Mouse (Mus musculus) intestine, embryonic 14.5 days (tissue): Measurements from ENCODE around the gene Myo5c. TPM values are rescaled to one million over a fixed set of nuclear protein-coding genes. Genes with fewer than 3 reads are reported as not detected.

Experiments
- ATAC-seq: fragments of 200-750 bp; cut with Nextera tagmentation; replicated peaks from 2 replicates; pipeline ENCODE4 v1.8.0; 2017; ENCODE audit warnings: low read depth, moderate number of reproducible peaks, moderate TSS enrichment, moderate library complexity; ENCODE audit not compliant: low FRiP score, low TSS enrichment
- DNase-seq: peaks from one replicate; pipeline ENCODE4 v3.0.0-alpha.2; 2018; ENCODE audit warnings: low spot score
- H3K27ac ChIP-seq: fragments of 300-500 bp; sonication (generic); 2 replicates; pipeline ENCODE4 v1.5.1; 2014; ENCODE audit warnings: low read depth, mild to moderate bottlenecking, control low read depth
- H3K27me3 ChIP-seq: fragments of 300-500 bp; sonication (generic); replicated peaks from 2 replicates; pipeline ENCODE4 v1.6.1; 2014; ENCODE audit warnings: low read length, control low read depth; ENCODE audit not compliant: control insufficient read depth, insufficient read depth
- H3K36me3 ChIP-seq: fragments of 300-500 bp; sonication (generic); 2 replicates; pipeline ENCODE4 v1.6.1; 2014; ENCODE audit warnings: low read length, control low read depth; ENCODE audit not compliant: control insufficient read depth, insufficient read depth
- H3K4me1 ChIP-seq: fragments of 300-500 bp; sonication (generic); replicated peaks from 2 replicates; pipeline ENCODE4 v1.6.1; 2014; ENCODE audit warnings: low read length, control low read depth, mixed read lengths; ENCODE audit not compliant: control insufficient read depth, insufficient read depth
- H3K4me2 ChIP-seq: fragments of 300-500 bp; sonication (generic); 2 replicates; pipeline ENCODE4 v1.6.1; 2014; ENCODE audit warnings: low read length
- H3K4me3 ChIP-seq: fragments of 300-500 bp; sonication (generic); 2 replicates; pipeline ENCODE4 v1.5.1; 2014; ENCODE audit warnings: low read depth, low read length, control low read depth, mixed read lengths
- H3K9ac ChIP-seq: fragments of 300-500 bp; sonication (generic); 2 replicates; pipeline ENCODE4 v1.6.1; 2014; ENCODE audit warnings: mild to moderate bottlenecking, low read length
- H3K9me3 ChIP-seq: fragments of 300-500 bp; sonication (generic); 2 replicates; pipeline ENCODE4 v1.6.1; 2016; ENCODE audit warnings: low read length, control low read depth; ENCODE audit not compliant: control insufficient read depth
- WGBS: fragments of 180-500 bp; shearing (Covaris S2); extraction: QIAGEN DNeasy Blood & Tissue Kit; methylation state at CpG from one replicate; pipeline ENCODE4 v1.1.7; 2014; 5-methylcytosine and 5-hydroxymethylcytosine counted together
- polyA plus RNA-seq: library from polyadenylated mRNA; unstranded; fragments of >200 nt; fragmentation: Nextera tagmentation; extraction: Ambion mirVana; gene quantifications from 2 replicates; pipeline ENCODE4 v1.2.1, GENCODE M21; 2014

Myo5c gene
- polyA plus RNA-seq, 1 experiment from 2014 or later, result 6.5 TPM

GRCm38 (mm10) chr9:75342433-75342832, 110.6 kb downstream of the Myo5c start:
- ATAC-seq (no peak), DNase-seq (no peak)
- Histone ChIP-seq H3K36me3 (peaks cover 45% of the 10 kb centered on the region), H3K4me1 (no peaks in the 10 kb centered on the region), H3K9ac (no peak overlapping the region), H3K4me2 (no peak overlapping the region), H3K27me3 (no peaks in the 10 kb centered on the region), H3K4me3 (no peak overlapping the region), H3K9me3 (no peaks in the 10 kb centered on the region), H3K27ac (no peak overlapping the region)
- WGBS, result 83% methylated on average over 4 of the region's 4 CpGs

- ATAC-seq, result no peak
- DNase-seq, result no peak
- Histone ChIP-seq H3K9ac (no peak within 1 kb of the TSS), H3K27ac (no peak within 1 kb of the TSS), H3K4me3 (no peak within 1 kb of the TSS), H3K27me3 (no peaks in the 10 kb centered on the region), H3K9me3 (no peaks in the 10 kb centered on the region), H3K4me2 (no peak within 1 kb of the TSS), H3K36me3 (0 out of 2 replicates have a peak, but pooled peaks cover 15% of the 10 kb centered on the region), H3K4me1 (no peaks in the 10 kb centered on the region)
- 92% methylated on average over 5 of the region's 5 CpGs for WGBS
These were observed 115.6 kb downstream of the Myo5c start, which contains the start of gene Bcl2l10 for GRCm38 (mm10) chr9:75347458-75347857. TSS of gene Bcl2l10 (plus strand) at chr9:75347758.

- Histone ChIP-seq H3K9me3 (no peaks in the 10 kb centered on the region), H3K4me2 (no peak overlapping the region), H3K4me1 (no peaks in the 10 kb centered on the region), H3K27ac (no peak overlapping the region), H3K4me3 (no peak overlapping the region), H3K36me3 (0 out of 2 replicates have a peak, but pooled peaks cover 15% of the 10 kb centered on the region), H3K27me3 (no peaks in the 10 kb centered on the region), H3K9ac (no peak overlapping the region)
- 90% methylated on average over 17 of the region's 17 CpGs for WGBS
- no peak for DNase-seq
- ATAC-seq, result no peak
These were observed 116.2 kb downstream of the Myo5c start for GRCm38 (mm10) chr9:75348066-75348465.

- no peak for ATAC-seq
These were observed 116.8 kb downstream of the Myo5c start for GRCm38 (mm10) chr9:75348641-75349040.

GRCm38 (mm10) chr9:75353094-75353493, 121.3 kb downstream of the Myo5c start:
- DNase-seq (no peak), ATAC-seq (no peak)
- no peak overlapping the region for H3K4me2 ChIP-seq
- no peak overlapping the region for H3K27ac ChIP-seq
- H3K4me1 ChIP-seq, result no peaks in the 10 kb centered on the region
- H3K4me3 ChIP-seq, result no peak overlapping the region
- no peaks in the 10 kb centered on the region for H3K9me3 ChIP-seq
- H3K9ac ChIP-seq, result no peak overlapping the region
- H3K36me3 ChIP-seq, result no peaks in the 10 kb centered on the region
- 72% methylated on average over 8 of the region's 8 CpGs for WGBS
- no peaks in the 10 kb centered on the region for H3K27me3 ChIP-seq

More at GRCm38 (mm10) chr9:75348641-75349040, 116.8 kb downstream of the Myo5c start:
- Histone ChIP-seq H3K27me3 (no peaks in the 10 kb centered on the region), H3K27ac (no peak overlapping the region), H3K4me2 (no peak overlapping the region), H3K36me3 (0 out of 2 replicates have a peak, but pooled peaks cover 15% of the 10 kb centered on the region), H3K9me3 (no peaks in the 10 kb centered on the region), H3K4me3 (no peak overlapping the region), H3K9ac (no peak overlapping the region), H3K4me1 (no peaks in the 10 kb centered on the region)
- WGBS, result 90% methylated on average over 3 of the region's 3 CpGs
- no peak for DNase-seq

Other genes starting within 250 kb of the Myo5c start
- gene Arpp19, start 194.4 kb upstream of the Myo5c start, polyA plus RNA-seq, result 306 and 313 TPM in 2 replicates
- gene Myo5a, start 161.0 kb upstream of the Myo5c start, polyA plus RNA-seq, result 13.1 and 14.6 TPM in 2 replicates
- 25.5 and 26.8 TPM in 2 replicates for gene Gnb5, start 74.3 kb downstream of the Myo5c start, polyA plus RNA-seq
- gene Bcl2l10, start 115.7 kb downstream of the Myo5c start, polyA plus RNA-seq, result not detected in 2 replicates
- 66.3 and 73.1 TPM in 2 replicates for gene Mapk6, start 178.0 kb downstream of the Myo5c start, polyA plus RNA-seq
- 35.1 and 35.3 TPM in 2 replicates for gene Leo1, start 209.5 kb downstream of the Myo5c start, polyA plus RNA-seq